Mouse (Mus musculus) E14TG2a.4 (cell line): ENCODE measurements around the gene Spa17.

Source experiments
- H3K27me3 ChIP-seq: 2 replicates; pipeline ENCODE4 v1.6.1; 2014; ENCODE audit warnings: low read length, control low read depth; ENCODE audit not compliant: insufficient read depth
- H3K36me3 ChIP-seq: 2 replicates; pipeline ENCODE4 v1.6.1; 2014; ENCODE audit warnings: low read length, control low read depth; ENCODE audit not compliant: insufficient read depth
- H3K4me1 ChIP-seq: replicated peaks from 2 replicates; pipeline ENCODE4 v1.6.1; 2014; ENCODE audit warnings: low read depth, low read length, control low read depth
- H3K4me3 ChIP-seq: replicated peaks from 2 replicates; pipeline ENCODE4 v1.5.1; 2014; ENCODE audit warnings: mild to moderate bottlenecking, low read length
- H3K9me3 ChIP-seq: 2 replicates; pipeline ENCODE4 v1.6.1; 2014; ENCODE audit warnings: low read length, control low read depth
- CTCF ChIP-seq: conservative IDR thresholded peaks from 2 replicates; pipeline ENCODE4 v1.5.1; 2014; ENCODE audit warnings: low read length
- NANOG ChIP-seq: IDR thresholded peaks from 2 replicates; pipeline ENCODE4 v1.6.1; 2014; ENCODE audit warnings: borderline replicate concordance, low read length, mixed read lengths
- POU5F1 ChIP-seq: IDR thresholded peaks from 2 replicates; pipeline ENCODE4 v1.6.1; 2014; ENCODE audit warnings: low read length, borderline replicate concordance

Gene Spa17

DNA sequence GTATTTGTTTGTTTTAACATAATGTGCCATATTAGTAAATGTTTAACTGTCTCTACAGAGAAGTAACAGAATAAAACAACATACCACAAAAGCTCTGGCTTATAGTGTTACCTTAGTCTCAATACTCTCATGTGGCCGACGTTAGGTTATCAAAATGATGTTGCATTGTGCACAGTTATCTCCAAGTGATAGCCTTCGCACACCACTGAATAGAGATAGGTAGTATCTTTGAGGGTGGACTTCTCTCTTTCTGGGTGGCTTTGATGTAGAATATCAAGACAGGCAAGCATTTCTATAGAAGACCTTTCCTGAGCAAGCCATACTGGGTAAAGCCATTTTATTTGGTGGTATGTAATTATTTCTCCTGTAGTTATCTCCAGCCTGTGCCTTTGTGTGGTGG, 8.4 kb downstream of the Spa17 start:
- H3K9me3 ChIP-seq = no peaks in the 10 kb centered on the region
- TF ChIP-seq NANOG = no peak
- TF ChIP-seq POU5F1 = no peak
- TF ChIP-seq CTCF = no peak
- H3K4me1 ChIP-seq = no peaks in the 10 kb centered on the region
- 0 out of 2 replicates have a peak, but pooled peaks cover 5% of the 10 kb centered on the region for H3K27me3 ChIP-seq
- no peak overlapping the region for H3K4me3 ChIP-seq
- no peaks in the 10 kb centered on the region for H3K36me3 ChIP-seq

DNA sequence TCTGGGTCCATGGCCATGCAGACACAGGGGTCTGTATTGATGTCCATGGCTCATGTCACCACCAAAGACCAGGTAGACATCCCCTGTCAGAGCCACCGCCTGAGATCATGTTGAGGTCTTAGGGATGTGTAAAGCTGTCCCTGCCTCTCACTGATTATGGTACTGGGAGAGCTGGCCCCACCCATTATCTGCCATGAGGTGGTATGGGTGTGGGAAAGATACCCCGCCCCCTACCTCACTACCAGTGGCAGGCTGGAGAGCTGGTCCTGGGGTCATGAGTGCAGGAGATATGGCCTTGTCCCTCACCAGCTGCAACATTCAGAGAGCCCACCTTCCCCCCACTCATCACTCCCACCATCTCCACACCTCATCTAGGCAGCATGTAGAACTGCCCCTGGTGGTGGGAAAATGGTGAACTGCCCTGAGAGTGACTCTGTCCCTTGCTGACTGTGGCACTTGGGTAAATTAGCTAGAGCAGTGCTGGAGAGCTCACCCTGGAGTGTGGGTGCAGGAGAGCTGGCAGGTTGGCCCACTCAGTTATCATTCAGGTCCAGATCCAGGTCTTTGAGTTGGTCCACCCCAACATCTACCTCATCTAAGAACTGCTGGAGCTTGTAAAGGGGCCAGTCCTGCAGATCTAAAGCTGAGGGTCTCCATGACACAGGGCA, 12.8 kb downstream of the Spa17 start:
- Histone ChIP-seq H3K4me3 (no peak overlapping the region), H3K4me1 (no peaks in the 10 kb centered on the region), H3K36me3 (no peaks in the 10 kb centered on the region), H3K27me3 (0 out of 2 replicates have a peak, but pooled peaks cover 5% of the 10 kb centered on the region), H3K9me3 (no peaks in the 10 kb centered on the region)
- TF ChIP-seq POU5F1 (no peak), CTCF (no peak), NANOG (no peak)

DNA sequence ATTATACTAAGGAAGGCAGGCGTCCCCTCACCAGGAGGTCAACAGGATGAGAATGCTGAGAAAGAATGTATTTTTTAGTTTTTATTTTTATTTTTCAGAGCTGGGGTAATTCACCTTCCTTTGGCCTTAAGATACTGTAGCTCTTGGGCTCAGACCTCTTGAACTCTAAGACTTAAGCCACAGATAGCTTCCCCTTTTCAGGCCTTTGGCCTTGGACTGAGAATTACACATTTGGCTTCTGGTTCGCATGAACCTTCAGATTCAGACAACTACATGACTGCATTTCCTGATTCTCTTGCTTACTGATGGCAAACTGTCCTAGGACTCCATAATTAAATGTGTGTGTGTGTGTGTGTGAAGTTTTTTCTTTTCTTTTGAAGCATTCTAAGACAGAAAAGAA, 14.9 kb downstream of the Spa17 start:
- Histone ChIP-seq H3K4me3 (no peak overlapping the region), H3K27me3 (0 out of 2 replicates have a peak, but pooled peaks cover 5% of the 10 kb centered on the region), H3K9me3 (no peaks in the 10 kb centered on the region), H3K4me1 (no peaks in the 10 kb centered on the region), H3K36me3 (no peaks in the 10 kb centered on the region)
- TF ChIP-seq CTCF (no peak), POU5F1 (no peak), NANOG (no peak)

DNA sequence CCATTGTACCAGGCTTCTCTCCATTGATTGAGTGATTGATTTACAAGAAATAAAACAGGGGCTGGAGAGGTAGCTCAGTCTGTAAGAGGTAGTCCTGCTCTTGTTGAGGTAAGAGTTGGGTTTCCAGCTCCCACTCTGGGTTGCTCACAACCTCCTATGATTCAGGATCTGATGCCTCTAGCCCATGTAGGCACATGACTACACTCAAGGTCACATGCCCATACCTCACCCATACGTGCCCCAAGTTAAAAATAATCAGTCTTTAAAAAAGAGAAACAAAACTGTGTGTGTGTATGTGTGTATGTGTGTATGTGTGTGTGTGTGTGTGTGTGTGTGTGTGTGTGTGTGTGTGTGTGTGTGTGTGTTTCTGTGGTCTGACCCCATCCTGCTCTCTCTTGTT, 18.0 kb downstream of the Spa17 start:
- H3K9me3 ChIP-seq = no peaks in the 10 kb centered on the region
- no peak overlapping the region for H3K4me3 ChIP-seq
- no peaks in the 10 kb centered on the region for H3K36me3 ChIP-seq
- no peaks in the 10 kb centered on the region for H3K4me1 ChIP-seq
- H3K27me3 ChIP-seq = peaks cover 5% of the 10 kb centered on the region; the same call in 1 of the 2 replicates
- TF ChIP-seq NANOG = no peak
- TF ChIP-seq CTCF = no peak
- TF ChIP-seq POU5F1 = no peak

DNA sequence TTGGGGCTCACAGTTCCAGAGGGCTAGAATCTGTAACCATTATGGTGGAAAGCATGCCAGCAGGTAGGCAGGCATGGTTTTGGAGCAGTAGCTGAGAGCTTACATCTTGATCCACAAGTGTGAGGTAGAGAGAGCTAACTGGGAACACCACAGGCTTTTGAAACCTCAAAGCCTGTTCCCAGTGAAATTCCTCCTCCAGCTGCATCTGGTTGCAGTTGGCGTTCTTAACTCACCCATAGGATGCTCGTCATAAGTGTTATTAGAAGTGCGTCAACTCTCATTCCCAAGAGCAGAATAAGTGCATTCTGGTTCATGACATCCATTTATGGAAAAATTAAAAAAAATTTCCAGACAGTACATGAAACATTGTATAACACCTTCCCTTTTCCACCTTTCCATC, 19.8 kb downstream of the Spa17 start:
- H3K4me3 ChIP-seq = no peak overlapping the region
- H3K4me1 ChIP-seq = no peaks in the 10 kb centered on the region
- no peaks in the 10 kb centered on the region for H3K9me3 ChIP-seq
- peaks cover 5% of the 10 kb centered on the region; the same call in 1 of the 2 replicates for H3K27me3 ChIP-seq
- no peaks in the 10 kb centered on the region for H3K36me3 ChIP-seq
- TF ChIP-seq CTCF (no peak), NANOG (no peak), POU5F1 (no peak)

DNA sequence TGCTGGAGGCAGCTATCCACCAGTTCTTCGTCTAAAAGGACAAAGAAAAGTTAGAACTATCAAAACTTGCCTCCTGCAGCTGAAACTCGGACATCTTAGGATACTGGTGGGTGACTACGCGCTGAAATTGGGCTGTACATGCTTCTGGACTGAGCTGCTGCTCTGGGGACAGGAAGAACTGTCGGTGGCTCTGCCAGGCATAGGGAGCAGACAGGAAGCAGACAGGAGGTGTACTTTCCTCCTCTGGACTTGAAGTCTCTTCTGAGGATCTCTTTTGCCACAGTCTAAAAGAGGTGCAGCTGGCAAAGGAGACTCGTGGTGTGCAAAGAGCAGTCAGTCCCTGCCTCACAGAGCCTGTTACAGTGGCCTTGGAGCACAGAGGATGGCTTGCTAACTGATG, 20.9 kb downstream of the Spa17 start:
- TF ChIP-seq NANOG (no peak), CTCF (no peak), POU5F1 (no peak)
- H3K36me3 ChIP-seq = no peaks in the 10 kb centered on the region
- peaks cover 5% of the 10 kb centered on the region; the same call in 1 of the 2 replicates for H3K27me3 ChIP-seq
- H3K9me3 ChIP-seq = no peaks in the 10 kb centered on the region
- no peak overlapping the region for H3K4me3 ChIP-seq
- no peaks in the 10 kb centered on the region for H3K4me1 ChIP-seq

DNA sequence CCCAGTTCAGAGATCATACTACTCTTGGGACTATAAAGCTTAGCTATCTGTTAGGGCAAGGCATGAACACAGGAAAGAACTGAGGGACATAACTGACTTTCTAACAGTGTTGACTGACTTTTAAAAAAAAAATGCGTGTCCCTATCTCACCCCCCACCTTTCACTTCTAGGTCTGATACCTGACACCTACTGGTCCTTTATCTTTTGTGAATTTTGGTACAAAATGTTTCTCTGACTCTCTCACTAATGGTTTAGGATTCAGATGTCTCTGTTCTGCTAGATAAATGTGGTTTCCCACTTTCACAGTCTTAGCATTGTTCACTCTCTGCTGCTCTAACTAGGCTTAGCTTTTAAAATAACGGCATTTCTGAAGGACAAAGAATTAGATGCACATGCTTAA, 21.5 kb downstream of the Spa17 start:
- Histone ChIP-seq H3K4me3 (no peak overlapping the region), H3K36me3 (no peaks in the 10 kb centered on the region), H3K27me3 (peaks cover 5% of the 10 kb centered on the region; the same call in 1 of the 2 replicates), H3K9me3 (no peaks in the 10 kb centered on the region), H3K4me1 (no peaks in the 10 kb centered on the region)
- TF ChIP-seq POU5F1 (no peak), CTCF (no peak), NANOG (no peak)

DNA sequence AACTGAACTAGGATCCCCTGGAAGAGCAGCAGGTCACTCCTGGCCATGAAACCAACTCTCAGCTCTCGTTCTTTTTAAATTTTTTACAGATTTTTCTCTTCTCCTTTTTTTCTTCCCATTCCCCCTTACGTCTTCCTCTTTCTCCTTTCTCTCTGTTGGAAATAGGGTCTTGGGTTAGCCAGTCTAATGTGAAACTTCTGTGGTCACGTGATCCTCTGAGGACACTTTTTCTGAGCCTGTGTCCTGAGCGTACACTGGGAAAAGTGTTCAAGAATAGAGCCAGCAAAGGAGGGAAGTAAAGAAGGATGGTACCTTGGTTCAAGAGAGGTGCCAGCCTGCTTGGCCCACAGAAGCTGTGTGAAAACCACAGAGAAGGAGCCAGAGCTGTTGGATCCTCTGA, 23.1 kb downstream of the Spa17 start:
- no peaks in the 10 kb centered on the region for H3K36me3 ChIP-seq
- H3K9me3 ChIP-seq = no peaks in the 10 kb centered on the region
- H3K4me3 ChIP-seq = no peak overlapping the region
- H3K4me1 ChIP-seq = no peaks in the 10 kb centered on the region
- TF ChIP-seq CTCF = no peak
- no peak for TF ChIP-seq NANOG
- no peak for TF ChIP-seq POU5F1
- peaks cover 5% of the 10 kb centered on the region; the same call in 1 of the 2 replicates for H3K27me3 ChIP-seq

DNA sequence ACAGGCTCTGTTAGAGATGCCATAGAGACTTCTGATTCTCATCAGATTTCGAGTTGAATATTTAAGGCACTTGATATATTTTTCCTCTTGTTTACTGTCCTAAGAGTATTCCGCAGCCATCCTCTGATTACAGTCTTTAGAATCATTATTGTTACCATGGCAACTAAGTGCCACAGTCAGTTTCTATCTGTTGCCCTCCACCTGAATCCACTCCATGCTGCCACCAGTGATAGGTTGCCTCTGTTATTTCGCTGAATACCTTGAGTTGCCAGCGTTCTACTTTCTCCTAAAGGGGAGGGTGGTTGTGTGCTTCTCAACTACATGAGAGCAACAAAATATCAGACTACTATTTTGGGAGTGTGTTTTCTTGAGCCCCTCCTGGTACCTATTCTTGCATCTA, 26.8 kb downstream of the Spa17 start:
- H3K4me1 ChIP-seq = no peaks in the 10 kb centered on the region
- H3K27me3 ChIP-seq = no peaks in the 10 kb centered on the region
- no peaks in the 10 kb centered on the region for H3K9me3 ChIP-seq
- H3K36me3 ChIP-seq = no peaks in the 10 kb centered on the region
- no peak overlapping the region for H3K4me3 ChIP-seq
- TF ChIP-seq POU5F1 (no peak), CTCF (no peak), NANOG (no peak)
